Mouse (Mus musculus) layer of hippocampus, adult 9-11 months (tissue): Measurements from ENCODE around the gene Aaed1.

ENCODE experiments used
- DNase-seq: peaks from one replicate; pipeline ENCODE4 v3.0.0; 2022

The Aaed1 gene

GRCm38 (mm10) chr13:64312024-64312915 lies at the start of gene Aaed1:
TSS of gene Aaed1 (minus strand) at chr13:64312710.
- DNase-seq: peak; percentile 90

GRCm38 (mm10) chr13:64362139-64362538 lies 49.6 kb upstream of the Aaed1 start:
- DNase-seq: no peak

GRCm38 (mm10) chr13:64361020-64361419 lies 48.5 kb upstream of the Aaed1 start:
- DNase-seq: no peak

- DNase-seq: no peak
Measured at GRCm38 (mm10) chr13:64359702-64360101, 47.2 kb upstream of the Aaed1 start.

GRCm38 (mm10) chr13:64358476-64358875 lies 46.0 kb upstream of the Aaed1 start:
- DNase-seq: no peak

- DNase-seq: no peak
Measured at GRCm38 (mm10) chr13:64357389-64357788, 44.9 kb upstream of the Aaed1 start.

GRCm38 (mm10) chr13:64349474-64349873 lies 37.0 kb upstream of the Aaed1 start:
- no peak for DNase-seq

- peak; percentile 14 for DNase-seq
Measured at GRCm38 (mm10) chr13:64344082-64344501, 31.6 kb upstream of the Aaed1 start.

- peak; percentile 21 for DNase-seq
Measured at GRCm38 (mm10) chr13:64343598-64343997, 31.1 kb upstream of the Aaed1 start.

GRCm38 (mm10) chr13:64335546-64336132 lies 23.1 kb upstream of the Aaed1 start:
- no peak for DNase-seq

GRCm38 (mm10) chr13:64333102-64333501 lies 20.6 kb upstream of the Aaed1 start:
- no peak for DNase-seq

GRCm38 (mm10) chr13:64332321-64332720 lies 19.8 kb upstream of the Aaed1 start:
- DNase-seq: no peak

GRCm38 (mm10) chr13:64322561-64323281 lies 10.2 kb upstream of the Aaed1 start:
- DNase-seq: no peak

- DNase-seq: no peak
Measured at GRCm38 (mm10) chr13:64320334-64320733, 7.8 kb upstream of the Aaed1 start.

- no peak for DNase-seq
Measured at GRCm38 (mm10) chr13:64319782-64320181, 7.3 kb upstream of the Aaed1 start.

- DNase-seq: no peak
Measured at GRCm38 (mm10) chr13:64318355-64318754, 5.8 kb upstream of the Aaed1 start.

- DNase-seq: no peak
Measured at GRCm38 (mm10) chr13:64315483-64316050, 3.1 kb upstream of the Aaed1 start.

- DNase-seq: no peak
Measured at GRCm38 (mm10) chr13:64314041-64314440, 1.5 kb upstream of the Aaed1 start.

GRCm38 (mm10) chr13:64312916-64313289 lies 393 bp upstream of the Aaed1 start:
- no peak for DNase-seq

- no peak for DNase-seq
Measured at GRCm38 (mm10) chr13:64311266-64311665, 1.2 kb downstream of the Aaed1 start.

GRCm38 (mm10) chr13:64310585-64310984 lies 1.9 kb downstream of the Aaed1 start:
- no peak for DNase-seq

GRCm38 (mm10) chr13:64309842-64310241 lies 2.7 kb downstream of the Aaed1 start:
- no peak for DNase-seq

GRCm38 (mm10) chr13:64309036-64309435 lies 3.5 kb downstream of the Aaed1 start:
- DNase-seq: no peak
